Mouse (Mus musculus) G1E-ER4 (cell line): Measurements from ENCODE around the gene 9630041A04Rik. TPM values are rescaled to one million over a fixed set of nuclear protein-coding genes. Genes with fewer than 3 reads are reported as not detected.

Experiments
- GATA1 ChIP-seq: IDR thresholded peaks from one replicate; pipeline ENCODE4 v1.8.0; 2012; ENCODE audit warnings: low read length, inconsistent platforms
- polyA plus RNA-seq: library from polyadenylated mRNA; stranded (reverse); fragments of >175 nt; gene quantifications from 2 replicates; pipeline ENCODE4 v1.2.3, GENCODE M21; 2012

The 9630041A04Rik gene
- polyA plus RNA-seq, 1 experiment, result not detected

DNA sequence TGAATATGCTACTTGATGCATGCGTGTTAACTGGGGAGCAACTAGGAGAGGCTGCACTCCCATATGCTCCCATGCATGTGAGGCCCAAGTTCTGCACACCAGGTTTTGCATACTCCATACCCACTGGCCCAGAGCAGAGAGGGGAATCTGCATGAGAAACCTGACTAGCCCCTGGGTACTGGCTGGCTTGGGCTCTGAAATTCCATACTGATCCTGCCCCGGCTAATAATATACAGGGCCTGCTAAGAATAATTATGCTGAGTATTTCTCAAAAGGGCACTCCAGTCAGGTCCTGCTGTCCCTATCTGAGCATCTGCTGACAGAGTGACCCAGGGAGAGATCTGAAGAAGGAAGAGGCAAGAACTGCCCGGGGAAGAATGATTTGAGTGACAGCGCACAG lies 92.9 kb downstream of the 9630041A04Rik start:
- TF ChIP-seq GATA1, result no peak

DNA sequence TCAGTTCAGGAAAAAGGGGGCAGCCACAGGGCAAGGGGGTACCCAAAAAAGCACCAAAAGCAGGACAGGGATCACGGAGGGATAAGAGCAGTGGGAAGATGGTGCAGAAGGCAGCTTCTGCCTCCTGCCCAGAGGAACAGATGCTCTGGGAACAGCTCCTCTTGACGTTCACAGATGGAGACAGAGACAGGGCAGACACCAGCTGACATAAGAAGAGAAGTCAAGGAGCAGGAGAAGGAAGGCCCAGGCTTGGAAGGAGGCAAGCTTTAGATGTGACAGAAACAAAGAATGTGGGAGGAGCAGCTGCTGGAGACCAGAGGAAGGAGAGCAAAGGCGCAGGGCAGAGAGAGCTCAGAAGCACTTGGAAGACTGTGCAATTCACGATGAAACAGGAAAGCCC lies 94.6 kb downstream of the 9630041A04Rik start:
- TF ChIP-seq GATA1, result no peak

DNA sequence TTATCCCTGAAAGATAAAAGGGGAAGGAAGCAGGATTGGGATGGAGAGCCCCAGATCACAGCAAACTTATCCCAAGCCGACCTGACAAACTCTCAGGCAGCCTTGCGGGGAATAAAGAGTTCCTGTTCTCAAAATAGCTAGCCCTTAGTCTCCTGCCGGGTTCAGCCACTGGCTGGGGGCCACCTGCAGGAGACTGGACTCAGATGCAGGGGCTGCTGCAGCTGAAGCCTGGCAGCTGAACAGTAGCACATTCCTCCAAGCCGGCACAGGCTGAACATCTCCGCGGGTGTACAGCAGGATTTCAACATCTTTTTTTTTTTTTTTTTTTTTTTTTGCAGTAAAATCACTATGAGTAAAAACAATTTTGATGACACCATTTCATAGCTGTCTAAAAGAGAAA lies 110.2 kb downstream of the 9630041A04Rik start:
- no peak for TF ChIP-seq GATA1

DNA sequence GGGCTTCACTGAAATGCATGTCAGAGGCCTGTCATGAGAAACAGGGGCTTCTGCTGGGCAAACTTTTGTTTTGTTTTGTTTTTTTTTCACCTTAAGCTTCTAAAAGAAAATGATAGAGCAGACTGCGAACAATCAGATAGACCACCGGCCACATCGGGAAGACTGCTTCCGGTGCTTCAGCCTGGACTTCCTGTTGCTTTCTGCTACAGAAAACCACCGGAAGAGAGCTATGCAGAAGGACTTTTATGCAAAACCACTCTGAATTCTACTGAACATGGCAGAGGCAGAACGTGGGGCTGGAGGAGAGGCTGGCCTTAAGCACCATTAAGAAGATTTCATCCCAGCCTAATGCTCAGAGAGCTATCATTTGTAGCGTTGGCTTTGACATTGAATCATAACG lies 110.7 kb downstream of the 9630041A04Rik start:
- TF ChIP-seq GATA1, result no peak

DNA sequence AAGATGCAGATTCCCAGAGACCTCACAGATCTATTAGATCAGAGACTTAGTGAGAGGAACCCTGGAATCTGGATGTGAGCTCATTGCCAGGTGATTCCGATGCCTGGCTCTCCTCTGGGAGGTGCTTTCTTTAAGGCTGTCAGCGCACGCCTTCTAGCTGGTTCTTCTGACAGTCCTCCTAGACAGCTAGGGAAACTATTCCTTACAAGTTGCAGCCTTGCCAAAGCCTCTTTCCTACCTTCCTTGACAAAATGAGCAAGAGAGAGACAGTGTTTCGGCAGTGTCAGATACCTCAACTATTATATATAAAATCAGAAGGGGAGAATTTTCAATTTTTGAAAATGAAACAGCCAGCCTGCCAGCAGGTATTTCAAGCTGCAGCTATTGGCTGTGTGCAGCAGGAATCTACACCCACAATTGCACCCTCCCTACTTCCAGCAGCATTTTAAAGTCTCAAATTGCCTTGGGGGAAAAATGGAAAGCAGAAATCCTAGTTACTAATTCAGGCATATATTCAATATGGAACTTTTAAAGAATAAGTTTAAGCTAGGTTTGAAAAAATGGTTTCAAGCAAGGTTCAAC lies 115.3 kb downstream of the 9630041A04Rik start:
- no peak for TF ChIP-seq GATA1

DNA sequence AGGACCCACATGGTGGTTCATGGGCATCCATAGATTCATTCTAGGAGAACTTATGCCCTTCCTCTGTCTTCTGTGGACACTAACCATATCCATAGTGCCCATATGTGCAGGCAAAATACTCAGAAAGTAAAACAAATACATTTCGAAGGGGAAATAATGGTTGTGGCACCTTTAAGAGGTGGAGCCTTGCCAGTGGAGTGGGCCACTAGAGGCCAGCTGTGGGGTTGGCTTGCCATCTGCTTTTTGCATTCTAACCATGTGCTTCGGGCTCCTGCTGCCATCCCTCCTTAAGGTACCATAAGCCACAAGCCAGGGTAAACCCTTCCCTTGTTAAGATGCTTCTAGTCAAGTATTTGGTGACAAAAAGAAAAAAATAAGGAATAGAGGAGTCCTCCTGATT lies 119.5 kb downstream of the 9630041A04Rik start:
- no peak for TF ChIP-seq GATA1

DNA sequence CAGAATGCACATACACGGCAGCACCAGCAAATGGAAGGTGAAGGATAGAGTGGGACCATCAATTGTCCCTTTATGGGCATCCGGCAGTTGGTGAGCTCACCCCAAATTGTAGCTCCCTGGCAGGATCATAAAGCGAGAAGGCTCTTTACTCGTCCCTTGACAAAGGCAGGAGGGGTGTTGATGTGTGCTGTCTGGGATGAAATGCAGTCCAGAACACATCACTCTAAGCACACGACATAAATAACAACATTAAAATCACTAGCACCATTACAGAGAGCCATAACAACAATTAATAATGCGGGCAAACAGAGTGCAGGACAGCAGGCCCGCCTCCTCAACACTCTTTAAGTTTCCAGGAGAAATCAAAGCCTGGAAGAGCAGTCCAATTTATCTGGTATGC lies 120.7 kb downstream of the 9630041A04Rik start:
- TF ChIP-seq GATA1, result no peak

DNA sequence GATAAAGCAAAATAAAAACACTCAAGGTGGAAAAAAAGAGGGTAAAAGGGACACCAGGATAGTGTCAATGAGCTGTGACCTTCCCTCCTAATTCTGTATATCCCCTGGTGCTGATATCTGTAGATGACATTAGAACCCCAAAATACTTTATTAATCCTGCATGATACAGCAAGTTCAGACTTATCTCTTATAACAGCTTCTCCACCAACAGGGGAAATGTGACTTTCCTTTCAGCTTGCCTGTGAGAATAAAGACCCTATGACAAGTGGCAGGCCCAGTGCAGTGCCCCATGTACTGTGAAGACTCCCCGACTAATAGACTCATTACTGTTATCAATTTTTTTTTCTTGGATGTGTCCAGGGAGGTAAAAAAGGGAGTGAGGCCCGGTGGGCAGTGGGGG lies 125.3 kb downstream of the 9630041A04Rik start:
- no peak for TF ChIP-seq GATA1

DNA sequence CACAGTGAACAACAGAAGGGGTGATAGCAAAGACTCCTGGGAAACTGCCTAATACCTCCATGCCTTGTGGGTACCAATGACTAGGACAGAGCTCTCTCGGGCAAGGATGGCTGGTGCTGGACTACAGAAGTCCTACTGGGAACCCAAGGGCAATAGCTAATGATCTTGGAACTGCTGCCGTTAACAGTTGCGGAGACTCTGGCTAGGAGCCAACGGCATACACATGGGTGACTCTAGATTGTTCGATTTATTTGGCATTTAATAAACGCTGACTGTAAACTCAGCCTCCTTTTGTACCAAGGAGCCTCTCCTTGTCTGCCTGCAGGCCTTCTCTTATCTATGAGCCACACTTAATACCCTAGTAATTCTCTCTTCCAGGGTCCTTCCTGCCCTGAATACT lies 128.4 kb downstream of the 9630041A04Rik start:
- no peak for TF ChIP-seq GATA1

DNA sequence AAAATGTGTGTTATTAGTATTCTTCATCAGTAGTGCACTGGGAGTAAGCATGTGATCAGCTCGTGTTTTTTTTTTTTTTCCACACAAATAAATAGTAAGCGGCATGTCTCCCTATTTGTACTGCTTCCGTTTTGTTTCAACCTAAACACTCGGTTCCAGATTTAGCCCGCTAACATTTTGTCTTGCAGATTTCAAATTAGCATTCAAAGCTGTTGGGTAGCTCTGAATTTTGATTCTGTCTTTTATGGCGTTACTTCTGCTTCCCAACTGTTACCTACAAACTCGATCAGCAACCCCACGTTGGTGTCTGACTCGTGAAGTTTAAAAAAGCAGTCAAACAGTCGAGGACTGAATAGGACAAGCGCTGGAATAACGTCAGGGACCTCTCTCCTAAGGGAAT lies 129.2 kb downstream of the 9630041A04Rik start:
- no peak for TF ChIP-seq GATA1
